21 mouse cellular contexts compared by ENCODE assay signal in genomic region chr17:27090068-27090467, GRCm38 (mm10).
"Had no signal": no experiment of that assay in that cellular context is flagged by ENCODE, and none has a peak within 500 bp of the region (broad histone marks: within the 10 kb centered on the region; RNA-seq: fewer than 3 reads in every experiment).

No protein-coding gene starts in this region.

- H3K4me3 ChIP-seq: lung, embryonic 15.5 days; megakaryocyte, embryonic 14.5 days; midbrain, embryonic 13.5 days; midbrain, embryonic 15.5 days; neural tube, embryonic 13.5 days; neural tube, embryonic 15.5 days had no signal

- H3K9me3 ChIP-seq: lung, embryonic 15.5 days; midbrain, embryonic 13.5 days; midbrain, embryonic 15.5 days; neural tube, embryonic 13.5 days; neural tube, embryonic 15.5 days had no signal

- H3K36me3 ChIP-seq: lung, embryonic 15.5 days; midbrain, embryonic 13.5 days; midbrain, embryonic 15.5 days; neural tube, embryonic 13.5 days; neural tube, embryonic 15.5 days had no signal

- H3K4me1 ChIP-seq: lung, embryonic 15.5 days; midbrain, embryonic 15.5 days; neural tube, embryonic 13.5 days; neural tube, embryonic 15.5 days had no signal

- H3K27me3 ChIP-seq: lung, embryonic 15.5 days; midbrain, embryonic 13.5 days; midbrain, embryonic 15.5 days; neural tube, embryonic 13.5 days; neural tube, embryonic 15.5 days had no signal

- DNase-seq: liver, postnatal 0 days; lung, adult 2 months; lung, postnatal 14 days; lung, postnatal 36 days; retina, postnatal 1 day; right cerebral cortex, adult 18-20 months; right cerebral cortex, postnatal 25 days; right cerebral cortex, postnatal 4 days; spleen, adult 18-20 months; thymus, adult 18-20 months; thymus, postnatal 14 days; thymus, postnatal 36 days had no signal

- H3K4me2 ChIP-seq: lung, embryonic 15.5 days; midbrain, embryonic 11.5 days; midbrain, embryonic 13.5 days; midbrain, embryonic 15.5 days; neural tube, embryonic 13.5 days; neural tube, embryonic 15.5 days had no signal

- H3K27ac ChIP-seq: lung, embryonic 15.5 days; macrophage; midbrain, embryonic 13.5 days; midbrain, embryonic 15.5 days; neural tube, embryonic 13.5 days; neural tube, embryonic 15.5 days had no signal

- ATAC-seq: liver, postnatal 0 days; lung, postnatal 0 days; midbrain, embryonic 13.5 days; midbrain, embryonic 15.5 days had no signal

- H3K9ac ChIP-seq: liver, postnatal 0 days; lung, embryonic 15.5 days; midbrain, embryonic 13.5 days; midbrain, embryonic 15.5 days; neural tube, embryonic 13.5 days; neural tube, embryonic 15.5 days had no signal
